Mouse (Mus musculus): Measurements from ENCODE around the gene Ddx20. TPM values are rescaled to one million over a fixed set of nuclear protein-coding genes. Genes with fewer than 3 reads are reported as not detected.
A peak's percentile ranks its signal among the peaks of the same experiment; 100 is the strongest.
"Not testable (repeated sequence)": the region's sequence is repeated elsewhere in the genome, so short reads cannot be mapped to it uniquely, and the experiment has no call there.

Ddx20 gene
- polyA plus RNA-seq, 1 experiment from 2014 or later = 27.6 TPM

DNA sequence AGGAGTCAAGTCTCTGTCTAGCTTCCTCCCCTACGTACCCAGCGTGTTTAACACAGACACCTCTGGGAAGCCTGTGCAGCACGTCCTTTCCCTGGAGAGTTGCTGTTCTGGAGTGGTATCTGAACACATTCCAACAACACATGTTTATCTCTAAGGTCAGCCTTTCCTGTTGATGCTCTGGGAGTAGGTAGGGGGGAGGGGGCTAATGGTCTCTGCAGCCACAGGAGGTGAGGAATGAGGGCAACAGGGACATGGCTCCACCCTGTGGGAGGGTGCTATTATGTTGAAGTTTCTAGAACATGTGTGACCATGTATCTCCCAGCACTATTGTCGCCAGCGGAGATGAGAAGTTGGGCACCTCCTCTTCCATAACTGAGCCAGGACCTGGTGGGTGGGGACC lies 14.0 kb upstream of the Ddx20 start:
- Histone ChIP-seq H3K4me2 (ENCODE audit: low read depth, low read length) (no peak overlapping the region), H3K27ac (replicated peaks; ENCODE audit: low read depth, low read length) (no peak overlapping the region), H3K4me3 (ENCODE audit: low read depth, low read length) (no peak overlapping the region), H3K27me3 (replicated peaks; ENCODE audit: control insufficient read depth, insufficient read depth, low read length) (peaks cover 25% of the 10 kb centered on the region), H3K9ac (ENCODE audit: low read depth, low read length) (no peak overlapping the region), H3K36me3 (ENCODE audit: control insufficient read depth, insufficient read depth, low read length) (no peaks in the 10 kb centered on the region), H3K9me3 (ENCODE audit: control insufficient read depth, low read length) (no peaks in the 10 kb centered on the region), H3K4me1 (ENCODE audit: control insufficient read depth, insufficient read depth, low read length) (peaks cover 5% of the 10 kb centered on the region)
- DNase-seq (ENCODE audit: low spot score) (no peak), ATAC-seq (ENCODE audit: low read depth) (no peak)
- 49% methylated on average over 5 of the region's 5 CpGs for WGBS

DNA sequence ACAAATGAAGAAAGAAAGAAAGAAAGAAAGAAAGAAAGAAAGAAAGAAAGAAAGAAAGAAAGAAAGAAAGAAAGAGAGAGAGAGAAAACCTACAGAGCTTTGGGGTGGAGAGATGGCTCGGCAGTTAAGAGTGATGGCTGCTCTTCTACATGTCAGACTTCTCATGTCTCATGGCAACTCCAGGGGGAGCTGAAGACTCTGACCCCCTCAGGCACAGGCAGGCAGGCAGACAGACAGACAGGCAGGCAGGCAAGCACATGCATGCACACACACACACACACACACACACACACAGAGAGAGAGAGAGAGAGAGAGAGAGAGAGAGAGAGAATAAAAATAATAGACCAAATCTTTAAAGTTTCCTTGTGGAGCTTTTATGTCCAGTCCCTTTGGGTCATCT lies 13.4 kb upstream of the Ddx20 start:
- 30% methylated on average over 1 of the region's 1 CpGs for WGBS
- H3K9me3 ChIP-seq (ENCODE audit: control insufficient read depth, low read length); H3K9ac ChIP-seq (ENCODE audit: low read depth, low read length); DNase-seq (ENCODE audit: low spot score); H3K27ac ChIP-seq (replicated peaks; ENCODE audit: low read depth, low read length); H3K4me2 ChIP-seq (ENCODE audit: low read depth, low read length); H3K4me3 ChIP-seq (ENCODE audit: low read depth, low read length); ATAC-seq (ENCODE audit: low read depth); H3K36me3 ChIP-seq (ENCODE audit: control insufficient read depth, insufficient read depth, low read length): not testable (repeated sequence)
- peaks cover 11% of the 10 kb centered on the region for H3K4me1 ChIP-seq (ENCODE audit: control insufficient read depth, insufficient read depth, low read length)
- peaks cover 22% of the 10 kb centered on the region for H3K27me3 ChIP-seq (replicated peaks; ENCODE audit: control insufficient read depth, insufficient read depth, low read length)

GRCm38 (mm10) chr3:105699241-105699933 lies 12.0 kb upstream of the Ddx20 start:
- H3K27ac ChIP-seq (replicated peaks; ENCODE audit: low read depth, low read length) = no peak overlapping the region
- H3K9me3 ChIP-seq (ENCODE audit: control insufficient read depth, low read length) = no peaks in the 10 kb centered on the region
- peaks cover 15% of the 10 kb centered on the region for H3K27me3 ChIP-seq (replicated peaks; ENCODE audit: control insufficient read depth, insufficient read depth, low read length)
- H3K4me3 ChIP-seq (ENCODE audit: low read depth, low read length) = no peak overlapping the region
- H3K4me1 ChIP-seq (ENCODE audit: control insufficient read depth, insufficient read depth, low read length) = peaks cover 13% of the 10 kb centered on the region
- DNase-seq (ENCODE audit: low spot score) (peak; percentile 49), ATAC-seq (ENCODE audit: low read depth) (peak; percentile 73; the same call in 1 of the 2 replicates)
- H3K4me2 ChIP-seq (ENCODE audit: low read depth, low read length) = no peak overlapping the region
- WGBS = 36% methylated on average over 3 of the region's 3 CpGs
- H3K9ac ChIP-seq (ENCODE audit: low read depth, low read length) = no peak overlapping the region
- no peaks in the 10 kb centered on the region for H3K36me3 ChIP-seq (ENCODE audit: control insufficient read depth, insufficient read depth, low read length)

- no peak overlapping the region for H3K9ac ChIP-seq (ENCODE audit: low read depth, low read length)
- H3K4me2 ChIP-seq (ENCODE audit: low read depth, low read length) = no peak overlapping the region
- WGBS = 89% methylated on average over 1 of the region's 1 CpGs
- ATAC-seq (ENCODE audit: low read depth) = no peak
- no peak overlapping the region for H3K27ac ChIP-seq (replicated peaks; ENCODE audit: low read depth, low read length)
- H3K4me3 ChIP-seq (ENCODE audit: low read depth, low read length) = no peak overlapping the region
- H3K36me3 ChIP-seq (ENCODE audit: control insufficient read depth, insufficient read depth, low read length) = no peaks in the 10 kb centered on the region
- H3K9me3 ChIP-seq (ENCODE audit: control insufficient read depth, low read length) = no peaks in the 10 kb centered on the region
- H3K27me3 ChIP-seq (replicated peaks; ENCODE audit: control insufficient read depth, insufficient read depth, low read length) = peaks cover 14% of the 10 kb centered on the region
- DNase-seq (ENCODE audit: low spot score) = no peak
- peaks cover 9% of the 10 kb centered on the region; the same call in 1 of the 2 replicates for H3K4me1 ChIP-seq (ENCODE audit: control insufficient read depth, insufficient read depth, low read length)
These were observed 10.9 kb upstream of the Ddx20 start for GRCm38 (mm10) chr3:105698311-105698710.

- ATAC-seq (ENCODE audit: low read depth) (no peak), DNase-seq (ENCODE audit: low spot score) (no peak)
- H3K36me3 ChIP-seq (ENCODE audit: control insufficient read depth, insufficient read depth, low read length) = no peaks in the 10 kb centered on the region
- H3K27me3 ChIP-seq (replicated peaks; ENCODE audit: control insufficient read depth, insufficient read depth, low read length) = peaks cover 6% of the 10 kb centered on the region; the same call in 1 of the 2 replicates
- H3K9me3 ChIP-seq (ENCODE audit: control insufficient read depth, low read length) = no peaks in the 10 kb centered on the region
- peaks cover 9% of the 10 kb centered on the region; the same call in 1 of the 2 replicates for H3K4me1 ChIP-seq (ENCODE audit: control insufficient read depth, insufficient read depth, low read length)
- no peak overlapping the region for H3K4me2 ChIP-seq (ENCODE audit: low read depth, low read length)
- no peak overlapping the region for H3K27ac ChIP-seq (replicated peaks; ENCODE audit: low read depth, low read length)
- no peak overlapping the region for H3K4me3 ChIP-seq (ENCODE audit: low read depth, low read length)
- H3K9ac ChIP-seq (ENCODE audit: low read depth, low read length) = no peak overlapping the region
- WGBS = 79% methylated on average over 5 of the region's 5 CpGs
These were observed 9.7 kb upstream of the Ddx20 start for GRCm38 (mm10) chr3:105697148-105697441.

- 64% methylated on average over 17 of the region's 17 CpGs for WGBS
- no peak overlapping the region for H3K4me3 ChIP-seq (ENCODE audit: low read depth, low read length)
- no peaks in the 10 kb centered on the region for H3K36me3 ChIP-seq (ENCODE audit: control insufficient read depth, insufficient read depth, low read length)
- H3K4me2 ChIP-seq (ENCODE audit: low read depth, low read length) = peak overlapping the region; percentile 37
- DNase-seq (ENCODE audit: low spot score) (no peak), ATAC-seq (ENCODE audit: low read depth) (no peak)
- H3K4me1 ChIP-seq (ENCODE audit: control insufficient read depth, insufficient read depth, low read length) = peaks cover 9% of the 10 kb centered on the region; the same call in 1 of the 2 replicates
- no peak overlapping the region for H3K27ac ChIP-seq (replicated peaks; ENCODE audit: low read depth, low read length)
- no peaks in the 10 kb centered on the region for H3K9me3 ChIP-seq (ENCODE audit: control insufficient read depth, low read length)
- H3K27me3 ChIP-seq (replicated peaks; ENCODE audit: control insufficient read depth, insufficient read depth, low read length) = peaks cover 6% of the 10 kb centered on the region; the same call in 1 of the 2 replicates
- peak overlapping the region; percentile 25; the same call in 1 of the 2 replicates for H3K9ac ChIP-seq (ENCODE audit: low read depth, low read length)
These were observed 9.2 kb upstream of the Ddx20 start for GRCm38 (mm10) chr3:105696387-105697147.

- H3K4me3 ChIP-seq (ENCODE audit: low read depth, low read length) = 0 out of 2 replicates have a peak overlapping the region, but pooled peaks have one; percentile 11
- no peaks in the 10 kb centered on the region for H3K9me3 ChIP-seq (ENCODE audit: control insufficient read depth, low read length)
- H3K27ac ChIP-seq (replicated peaks; ENCODE audit: low read depth, low read length) = no peak overlapping the region
- ATAC-seq (ENCODE audit: low read depth) (peak; percentile 15; the same call in 1 of the 2 replicates), DNase-seq (ENCODE audit: low spot score) (peak; percentile 29)
- H3K4me1 ChIP-seq (ENCODE audit: control insufficient read depth, insufficient read depth, low read length) = peaks cover 9% of the 10 kb centered on the region; the same call in 1 of the 2 replicates
- whole genome bisulfite sequencing = 32% methylated on average over 20 of the region's 20 CpGs
- H3K27me3 ChIP-seq (replicated peaks; ENCODE audit: control insufficient read depth, insufficient read depth, low read length) = peaks cover 6% of the 10 kb centered on the region; the same call in 1 of the 2 replicates
- H3K4me2 ChIP-seq (ENCODE audit: low read depth, low read length) = peak overlapping the region; percentile 37
- no peaks in the 10 kb centered on the region for H3K36me3 ChIP-seq (ENCODE audit: control insufficient read depth, insufficient read depth, low read length)
- H3K9ac ChIP-seq (ENCODE audit: low read depth, low read length) = peak overlapping the region; percentile 25; the same call in 1 of the 2 replicates
These were observed 8.4 kb upstream of the Ddx20 start for GRCm38 (mm10) chr3:105695476-105696386.
